Mouse (Mus musculus): ENCODE results near the gene Plxna2. TPM values are rescaled to one million over a fixed set of nuclear protein-coding genes. Genes with fewer than 3 reads are reported as not detected.

Plxna2 gene
- polyA plus RNA-seq, 1 experiment from 2014 or later, result 10.3 TPM

DNA sequence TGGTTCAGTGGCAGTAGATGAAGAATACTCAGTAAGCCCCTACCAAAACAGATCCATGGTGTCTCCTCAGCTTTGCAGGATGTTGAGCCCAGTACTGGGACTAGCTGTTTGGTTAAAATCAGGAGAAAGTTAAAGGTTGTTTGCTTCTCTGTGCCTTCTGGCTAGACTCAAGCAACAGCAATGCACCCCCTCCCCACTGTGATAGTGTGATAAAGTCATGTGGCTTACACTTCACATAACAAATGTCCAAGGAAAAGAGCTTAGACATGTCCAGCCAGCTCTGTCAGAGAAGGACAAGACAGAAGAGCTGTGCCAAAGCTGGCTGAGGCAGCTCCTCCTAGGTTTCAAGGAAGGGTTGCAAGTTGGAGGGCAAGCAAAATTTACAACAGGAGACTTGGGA is 190.7 kb downstream of the Plxna2 start:
- H3K9ac ChIP-seq, result no peak overlapping the region
- no peak overlapping the region; the same call in 1 of the 2 replicates for H3K27ac ChIP-seq
- ATAC-seq (ENCODE audit: insufficient number of reproducible peaks, insufficient read depth, low FRiP score, low TSS enrichment, low read depth), result no peak
- no peaks in the 10 kb centered on the region for H3K9me3 ChIP-seq
- H3K4me3 ChIP-seq, result no peak overlapping the region
- H3K36me3 ChIP-seq, result peaks cover 67% of the 10 kb centered on the region
- H3K4me2 ChIP-seq, result no peak overlapping the region
- H3K4me1 ChIP-seq, result peaks cover 9% of the 10 kb centered on the region
- no peaks in the 10 kb centered on the region for H3K27me3 ChIP-seq

GRCm38 (mm10) chr1:194809600-194809999 is 191.6 kb downstream of the Plxna2 start:
- no peaks in the 10 kb centered on the region for H3K9me3 ChIP-seq
- no peak for ATAC-seq (ENCODE audit: insufficient number of reproducible peaks, insufficient read depth, low FRiP score, low TSS enrichment, low read depth)
- peaks cover 9% of the 10 kb centered on the region for H3K4me1 ChIP-seq
- no peak overlapping the region for H3K9ac ChIP-seq
- H3K27ac ChIP-seq, result no peak overlapping the region
- no peak overlapping the region for H3K4me2 ChIP-seq
- H3K36me3 ChIP-seq, result peaks cover 67% of the 10 kb centered on the region
- H3K4me3 ChIP-seq, result no peak overlapping the region
- no peaks in the 10 kb centered on the region for H3K27me3 ChIP-seq

GRCm38 (mm10) chr1:194814187-194814586 is 196.2 kb downstream of the Plxna2 start:
- Histone ChIP-seq H3K4me3 (no peak overlapping the region), H3K4me2 (no peak overlapping the region), H3K9me3 (no peaks in the 10 kb centered on the region), H3K9ac (no peak overlapping the region), H3K27ac (no peak overlapping the region), H3K36me3 (peaks cover 32% of the 10 kb centered on the region), H3K27me3 (no peaks in the 10 kb centered on the region), H3K4me1 (no peaks in the 10 kb centered on the region)
- WGBS, result 81% methylated on average over 5 of the region's 5 CpGs
- no peak for ATAC-seq (ENCODE audit: insufficient number of reproducible peaks, insufficient read depth, low FRiP score, low TSS enrichment, low read depth)

- peaks cover 20% of the 10 kb centered on the region for H3K36me3 ChIP-seq
- H3K4me2 ChIP-seq, result no peak overlapping the region
- H3K27ac ChIP-seq, result no peak overlapping the region
- no peaks in the 10 kb centered on the region for H3K27me3 ChIP-seq
- H3K9ac ChIP-seq, result no peak overlapping the region
- ATAC-seq (ENCODE audit: insufficient number of reproducible peaks, insufficient read depth, low FRiP score, low TSS enrichment, low read depth), result no peak
- no peak overlapping the region for H3K4me3 ChIP-seq
- WGBS, result 75% methylated on average over 1 of the region's 1 CpGs
- no peaks in the 10 kb centered on the region for H3K4me1 ChIP-seq
- no peaks in the 10 kb centered on the region for H3K9me3 ChIP-seq
Observed at GRCm38 (mm10) chr1:194815547-194815946, 197.5 kb downstream of the Plxna2 start.

GRCm38 (mm10) chr1:194816913-194817312 is 198.9 kb downstream of the Plxna2 start:
- no peak for ATAC-seq (ENCODE audit: insufficient number of reproducible peaks, insufficient read depth, low FRiP score, low TSS enrichment, low read depth)
- no peaks in the 10 kb centered on the region for H3K4me1 ChIP-seq

DNA sequence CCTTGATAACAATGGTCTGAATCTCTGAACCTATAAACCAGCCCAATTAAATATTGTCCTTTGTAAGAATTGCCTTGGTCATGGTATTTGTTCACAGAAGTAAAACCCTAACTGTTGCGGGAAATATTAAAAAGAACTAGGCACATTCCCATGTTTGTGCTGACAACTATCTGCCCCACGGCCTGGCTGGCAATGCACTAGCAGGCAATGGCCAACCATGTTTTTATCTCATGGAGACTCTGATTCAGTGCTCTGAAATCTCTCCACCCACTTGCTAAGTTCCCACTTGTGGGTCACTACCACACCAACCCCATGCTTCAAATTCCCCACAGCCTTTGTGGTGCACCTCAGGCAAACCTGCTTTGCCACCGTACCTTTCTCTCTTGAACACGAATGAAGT is 202.9 kb downstream of the Plxna2 start:
- no peaks in the 10 kb centered on the region for H3K36me3 ChIP-seq
- H3K27me3 ChIP-seq, result no peaks in the 10 kb centered on the region
- 83% methylated on average over 4 of the region's 4 CpGs for WGBS
- H3K4me3 ChIP-seq, result no peak overlapping the region
- H3K9ac ChIP-seq, result no peak overlapping the region
- H3K4me2 ChIP-seq, result no peak overlapping the region
- no peaks in the 10 kb centered on the region for H3K4me1 ChIP-seq
- no peaks in the 10 kb centered on the region for H3K9me3 ChIP-seq
- no peak overlapping the region for H3K27ac ChIP-seq
- ATAC-seq (ENCODE audit: insufficient number of reproducible peaks, insufficient read depth, low FRiP score, low TSS enrichment, low read depth), result no peak

More at GRCm38 (mm10) chr1:194816913-194817312, 198.9 kb downstream of the Plxna2 start:
- Histone ChIP-seq H3K4me3 (no peak overlapping the region), H3K36me3 (peaks cover 13% of the 10 kb centered on the region), H3K27me3 (no peaks in the 10 kb centered on the region), H3K9ac (no peak overlapping the region), H3K27ac (no peak overlapping the region), H3K9me3 (no peaks in the 10 kb centered on the region), H3K4me2 (no peak overlapping the region)
- WGBS, result 31% methylated on average over 2 of the region's 2 CpGs

DNA sequence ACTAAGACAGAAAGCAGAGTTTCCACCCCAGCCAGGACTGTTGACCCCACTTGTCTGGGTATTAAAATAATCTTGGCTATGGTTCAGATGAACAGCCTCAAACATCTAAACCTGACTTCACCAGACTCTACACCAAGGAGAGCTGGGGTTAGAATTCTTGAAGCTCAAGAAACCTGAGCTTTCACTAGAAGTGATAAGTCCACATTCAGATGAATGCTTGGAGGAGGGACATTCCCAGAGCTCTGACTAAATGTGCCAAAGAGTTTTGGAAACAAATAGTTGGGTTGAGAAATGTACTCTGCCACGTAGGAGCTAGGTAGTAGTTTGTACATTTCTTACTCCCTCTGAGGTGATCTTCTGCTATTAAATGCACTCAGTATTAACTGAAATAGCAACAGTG is 203.7 kb downstream of the Plxna2 start:
- ATAC-seq (ENCODE audit: insufficient number of reproducible peaks, insufficient read depth, low FRiP score, low TSS enrichment, low read depth), result no peak
- H3K27me3 ChIP-seq, result no peaks in the 10 kb centered on the region
- no peak overlapping the region for H3K4me2 ChIP-seq
- 63% methylated on average over 1 of the region's 1 CpGs for WGBS
- H3K4me3 ChIP-seq, result no peak overlapping the region
- H3K9me3 ChIP-seq, result no peaks in the 10 kb centered on the region
- H3K36me3 ChIP-seq, result no peaks in the 10 kb centered on the region
- no peak overlapping the region for H3K27ac ChIP-seq
- no peaks in the 10 kb centered on the region for H3K4me1 ChIP-seq
- no peak overlapping the region for H3K9ac ChIP-seq

GRCm38 (mm10) chr1:194828316-194828715 is 210.3 kb downstream of the Plxna2 start:
- Histone ChIP-seq H3K4me3 (no peak overlapping the region), H3K9me3 (no peaks in the 10 kb centered on the region), H3K27me3 (no peaks in the 10 kb centered on the region), H3K9ac (no peak overlapping the region), H3K4me2 (no peak overlapping the region), H3K36me3 (no peaks in the 10 kb centered on the region), H3K27ac (no peak overlapping the region), H3K4me1 (no peaks in the 10 kb centered on the region)
- no peak for ATAC-seq (ENCODE audit: insufficient number of reproducible peaks, insufficient read depth, low FRiP score, low TSS enrichment, low read depth)

GRCm38 (mm10) chr1:194835238-194835637 is 217.2 kb downstream of the Plxna2 start:
- ATAC-seq (ENCODE audit: insufficient number of reproducible peaks, insufficient read depth, low FRiP score, low TSS enrichment, low read depth), result no peak
- no peak overlapping the region for H3K27ac ChIP-seq

GRCm38 (mm10) chr1:194836182-194836581 is 218.2 kb downstream of the Plxna2 start:
- WGBS, result 52% methylated on average over 3 of the region's 3 CpGs
- Histone ChIP-seq H3K36me3 (no peaks in the 10 kb centered on the region), H3K9ac (no peak overlapping the region), H3K4me1 (no peaks in the 10 kb centered on the region), H3K27me3 (no peaks in the 10 kb centered on the region), H3K4me3 (no peak overlapping the region), H3K27ac (no peak overlapping the region), H3K4me2 (no peak overlapping the region), H3K9me3 (no peaks in the 10 kb centered on the region)
- no peak for ATAC-seq (ENCODE audit: insufficient number of reproducible peaks, insufficient read depth, low FRiP score, low TSS enrichment, low read depth)

More at GRCm38 (mm10) chr1:194835238-194835637, 217.2 kb downstream of the Plxna2 start:
- Histone ChIP-seq H3K9me3 (no peaks in the 10 kb centered on the region), H3K27me3 (no peaks in the 10 kb centered on the region), H3K4me3 (no peak overlapping the region), H3K4me1 (no peaks in the 10 kb centered on the region), H3K36me3 (no peaks in the 10 kb centered on the region), H3K4me2 (no peak overlapping the region), H3K9ac (no peak overlapping the region)

DNA sequence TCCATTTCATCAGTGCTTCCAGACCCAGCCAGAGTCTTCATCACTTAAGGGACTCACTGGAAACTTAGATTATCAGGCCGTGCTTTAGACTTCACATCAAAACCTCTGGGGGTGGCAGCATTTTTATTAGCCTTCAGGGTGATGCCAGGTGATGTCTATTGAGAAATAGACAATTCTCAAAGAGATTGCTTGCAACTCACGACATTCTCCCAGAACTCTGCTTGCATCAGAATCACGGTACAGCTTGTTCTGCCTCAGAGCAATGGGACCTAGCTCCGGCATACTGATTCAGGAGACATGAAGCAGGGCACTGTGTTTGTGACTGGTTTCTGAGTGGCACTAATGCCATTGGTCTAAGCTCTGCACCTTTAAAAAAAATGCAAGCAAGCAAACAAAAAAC is 218.7 kb downstream of the Plxna2 start:
- Histone ChIP-seq H3K27me3 (no peaks in the 10 kb centered on the region), H3K4me1 (no peaks in the 10 kb centered on the region), H3K9me3 (no peaks in the 10 kb centered on the region), H3K4me3 (no peak overlapping the region), H3K27ac (no peak overlapping the region), H3K9ac (no peak overlapping the region), H3K36me3 (no peaks in the 10 kb centered on the region), H3K4me2 (no peak overlapping the region)
- ATAC-seq (ENCODE audit: insufficient number of reproducible peaks, insufficient read depth, low FRiP score, low TSS enrichment, low read depth), result no peak
- WGBS, result 69% methylated on average over 4 of the region's 4 CpGs

- H3K9me3 ChIP-seq, result no peaks in the 10 kb centered on the region
- ATAC-seq (ENCODE audit: insufficient number of reproducible peaks, insufficient read depth, low FRiP score, low TSS enrichment, low read depth), result no peak
- no peaks in the 10 kb centered on the region for H3K27me3 ChIP-seq
- no peak overlapping the region for H3K4me3 ChIP-seq
- H3K9ac ChIP-seq, result no peak overlapping the region
- no peaks in the 10 kb centered on the region for H3K36me3 ChIP-seq
- 49% methylated on average over 1 of the region's 1 CpGs for WGBS
- no peak overlapping the region for H3K27ac ChIP-seq
- no peak overlapping the region for H3K4me2 ChIP-seq
- no peaks in the 10 kb centered on the region for H3K4me1 ChIP-seq
Observed at GRCm38 (mm10) chr1:194839230-194839910, 221.4 kb downstream of the Plxna2 start.

Measured in embryonic facial prominence, embryonic 13.5 days (tissue).